Mouse (Mus musculus): Measurements from ENCODE around the gene Cln6. TPM values are rescaled to one million over a fixed set of nuclear protein-coding genes. Genes with fewer than 3 reads are reported as not detected.

The Cln6 gene
- polyA plus RNA-seq, 1 experiment from 2014 or later = 19.1 TPM

GRCm38 (mm10) chr9:62838146-62838505 is 459 bp upstream of the Cln6 start:
- peak overlapping the region; percentile 69 for H3K4me3 ChIP-seq (ENCODE audit: low read depth, low read length)
- no peak overlapping the region for H3K9ac ChIP-seq (replicated peaks; ENCODE audit: low read depth)
- 0 out of 2 replicates have a peak overlapping the region, but pooled peaks have one; percentile 40 for H3K27ac ChIP-seq (ENCODE audit: low read length)
- no peaks in the 10 kb centered on the region for H3K36me3 ChIP-seq (ENCODE audit: insufficient read depth, low read length)
- H3K27me3 ChIP-seq (replicated peaks; ENCODE audit: insufficient read depth, low read length) = no peaks in the 10 kb centered on the region
- WGBS = 7% methylated on average over 8 of the region's 8 CpGs
- H3K9me3 ChIP-seq (ENCODE audit: low read length) = no peaks in the 10 kb centered on the region
- H3K4me1 ChIP-seq (ENCODE audit: insufficient read depth, low read depth, low read length) = peaks cover 8% of the 10 kb centered on the region; the same call in 1 of the 2 replicates
- peak overlapping the region; percentile 89 for H3K4me2 ChIP-seq (replicated peaks; ENCODE audit: low read depth, low read length)
- DNase-seq (ENCODE audit: low spot score) (no peak), ATAC-seq (no peak)
- TF ChIP-seq EP300 (IDR thresholded peaks at IDR 0.05) = no peak

- Histone ChIP-seq H3K27ac (ENCODE audit: low read length) (peak overlapping the region; percentile 84), H3K27me3 (replicated peaks; ENCODE audit: insufficient read depth, low read length) (no peaks in the 10 kb centered on the region), H3K9me3 (ENCODE audit: low read length) (no peaks in the 10 kb centered on the region), H3K4me3 (ENCODE audit: low read depth, low read length) (peak overlapping the region; percentile 69), H3K36me3 (ENCODE audit: insufficient read depth, low read length) (no peaks in the 10 kb centered on the region), H3K4me2 (replicated peaks; ENCODE audit: low read depth, low read length) (peak overlapping the region; percentile 89), H3K9ac (replicated peaks; ENCODE audit: low read depth) (peak overlapping the region; percentile 77), H3K4me1 (ENCODE audit: insufficient read depth, low read depth, low read length) (peaks cover 8% of the 10 kb centered on the region; the same call in 1 of the 2 replicates)
- peak; percentile 16 for DNase-seq (ENCODE audit: low spot score)
- no peak; the same call in 1 of the 2 replicates for ATAC-seq
- TF ChIP-seq EP300 (IDR thresholded peaks at IDR 0.05) (no peak), CTCF (IDR thresholded peaks at IDR 0.05) (no peak)
- 5% methylated on average over 14 of the region's 14 CpGs for WGBS
These were observed 686 bp downstream of the Cln6 start for GRCm38 (mm10) chr9:62839172-62839770.

- Histone ChIP-seq H3K9me3 (ENCODE audit: low read length) (no peaks in the 10 kb centered on the region), H3K9ac (replicated peaks; ENCODE audit: low read depth) (no peak overlapping the region), H3K4me2 (replicated peaks; ENCODE audit: low read depth, low read length) (no peak overlapping the region), H3K4me3 (ENCODE audit: low read depth, low read length) (no peak overlapping the region), H3K27ac (ENCODE audit: low read length) (no peak overlapping the region), H3K36me3 (ENCODE audit: insufficient read depth, low read length) (no peaks in the 10 kb centered on the region), H3K27me3 (replicated peaks; ENCODE audit: insufficient read depth, low read length) (no peaks in the 10 kb centered on the region), H3K4me1 (ENCODE audit: insufficient read depth, low read depth, low read length) (peaks cover 8% of the 10 kb centered on the region; the same call in 1 of the 2 replicates)
- WGBS = 80% methylated on average over 10 of the region's 10 CpGs
- no peak for TF ChIP-seq CTCF (IDR thresholded peaks at IDR 0.05)
- no peak for TF ChIP-seq EP300 (IDR thresholded peaks at IDR 0.05)
- ATAC-seq = no peak
- DNase-seq (ENCODE audit: low spot score) = no peak
These were observed 4.9 kb downstream of the Cln6 start for GRCm38 (mm10) chr9:62843356-62844024.

- Histone ChIP-seq H3K4me3 (ENCODE audit: low read depth, low read length) (no peak overlapping the region), H3K4me1 (ENCODE audit: insufficient read depth, low read depth, low read length) (peaks cover 3% of the 10 kb centered on the region; the same call in 1 of the 2 replicates), H3K36me3 (ENCODE audit: insufficient read depth, low read length) (no peaks in the 10 kb centered on the region), H3K27ac (ENCODE audit: low read length) (no peak overlapping the region), H3K9ac (replicated peaks; ENCODE audit: low read depth) (no peak overlapping the region), H3K4me2 (replicated peaks; ENCODE audit: low read depth, low read length) (no peak overlapping the region), H3K27me3 (replicated peaks; ENCODE audit: insufficient read depth, low read length) (no peaks in the 10 kb centered on the region), H3K9me3 (ENCODE audit: low read length) (no peaks in the 10 kb centered on the region)
- TF ChIP-seq EP300 (IDR thresholded peaks at IDR 0.05) (no peak), CTCF (IDR thresholded peaks at IDR 0.05) (no peak)
- DNase-seq (ENCODE audit: low spot score) (no peak), ATAC-seq (no peak)
- 98% methylated on average over 5 of the region's 5 CpGs for WGBS
These were observed 5.9 kb downstream of the Cln6 start for GRCm38 (mm10) chr9:62844461-62844860.

- no peaks in the 10 kb centered on the region for H3K4me1 ChIP-seq (ENCODE audit: insufficient read depth, low read depth, low read length)
- 4% methylated on average over 3 of the region's 3 CpGs for WGBS
- no peak overlapping the region for H3K27ac ChIP-seq (ENCODE audit: low read length)
- H3K36me3 ChIP-seq (ENCODE audit: insufficient read depth, low read length) = no peaks in the 10 kb centered on the region
- no peak overlapping the region for H3K9ac ChIP-seq (replicated peaks; ENCODE audit: low read depth)
- H3K27me3 ChIP-seq (replicated peaks; ENCODE audit: insufficient read depth, low read length) = no peaks in the 10 kb centered on the region
- TF ChIP-seq CTCF (IDR thresholded peaks at IDR 0.05) (peak; percentile 100), EP300 (IDR thresholded peaks at IDR 0.05) (no peak)
- DNase-seq (ENCODE audit: low spot score) (peak; percentile 92), ATAC-seq (peak; percentile 82)
- no peaks in the 10 kb centered on the region for H3K9me3 ChIP-seq (ENCODE audit: low read length)
- H3K4me2 ChIP-seq (replicated peaks; ENCODE audit: low read depth, low read length) = no peak overlapping the region
- no peak overlapping the region for H3K4me3 ChIP-seq (ENCODE audit: low read depth, low read length)
These were observed 9.1 kb downstream of the Cln6 start for GRCm38 (mm10) chr9:62847694-62848093.

GRCm38 (mm10) chr9:62848641-62849040 is 10.1 kb downstream of the Cln6 start:
- H3K4me1 ChIP-seq (ENCODE audit: insufficient read depth, low read depth, low read length) = no peaks in the 10 kb centered on the region
- no peaks in the 10 kb centered on the region for H3K36me3 ChIP-seq (ENCODE audit: insufficient read depth, low read length)
- H3K9ac ChIP-seq (replicated peaks; ENCODE audit: low read depth) = no peak overlapping the region
- no peaks in the 10 kb centered on the region for H3K9me3 ChIP-seq (ENCODE audit: low read length)
- no peak overlapping the region for H3K4me2 ChIP-seq (replicated peaks; ENCODE audit: low read depth, low read length)
- DNase-seq (ENCODE audit: low spot score) (no peak), ATAC-seq (no peak)
- H3K27me3 ChIP-seq (replicated peaks; ENCODE audit: insufficient read depth, low read length) = no peaks in the 10 kb centered on the region
- WGBS = 85% methylated on average over 3 of the region's 3 CpGs
- no peak for TF ChIP-seq EP300 (IDR thresholded peaks at IDR 0.05)
- TF ChIP-seq CTCF (IDR thresholded peaks at IDR 0.05) = no peak
- H3K4me3 ChIP-seq (ENCODE audit: low read depth, low read length) = no peak overlapping the region
- H3K27ac ChIP-seq (ENCODE audit: low read length) = no peak overlapping the region
